Mouse (Mus musculus) heart, embryonic 11.5 days (tissue): ENCODE measurements around the gene Fabp1. TPM values are rescaled to one million over a fixed set of nuclear protein-coding genes. Genes with fewer than 3 reads are reported as not detected.

Experiments used
- ATAC-seq: fragments of 200-750 bp; cut with Nextera tagmentation; replicated peaks from 2 replicates; pipeline ENCODE4 v1.8.0; 2017; ENCODE audit warnings: moderate library complexity; ENCODE audit not compliant: insufficient number of reproducible peaks, low FRiP score, low TSS enrichment
- H3K27ac ChIP-seq: fragments of 300-500 bp; sonication (generic); 2 replicates; pipeline ENCODE4 v1.5.1; 2014; ENCODE audit warnings: mild to moderate bottlenecking, low read depth, low read length
- H3K27me3 ChIP-seq: fragments of 300-500 bp; sonication (generic); 2 replicates; pipeline ENCODE4 v1.6.1; 2014; ENCODE audit warnings: mild to moderate bottlenecking, low read length, mixed read lengths; ENCODE audit not compliant: control insufficient read depth, insufficient read depth
- H3K36me3 ChIP-seq: fragments of 300-500 bp; sonication (generic); 2 replicates; pipeline ENCODE4 v1.6.1; 2014; ENCODE audit warnings: mild to moderate bottlenecking, low read length, moderate library complexity, mixed read lengths; ENCODE audit not compliant: control insufficient read depth, insufficient read depth
- H3K4me1 ChIP-seq: fragments of 300-500 bp; sonication (generic); 2 replicates; pipeline ENCODE4 v1.6.1; 2014; ENCODE audit warnings: low read length; ENCODE audit not compliant: control insufficient read depth, insufficient read depth
- H3K4me2 ChIP-seq: fragments of 300-500 bp; sonication (generic); 2 replicates; pipeline ENCODE4 v1.6.1; 2014; ENCODE audit warnings: mild to moderate bottlenecking, moderate library complexity
- H3K4me3 ChIP-seq: fragments of 300-500 bp; sonication (generic); 2 replicates; pipeline ENCODE4 v1.5.1; 2014; ENCODE audit warnings: low read depth, low read length
- H3K9ac ChIP-seq: fragments of 300-500 bp; sonication (generic); 2 replicates; pipeline ENCODE4 v1.6.1; 2014; ENCODE audit warnings: mild to moderate bottlenecking, low read depth, low read length, moderate library complexity
- H3K9me3 ChIP-seq: fragments of 300-500 bp; sonication (generic); replicated peaks from 2 replicates; pipeline ENCODE4 v1.6.1; 2016; ENCODE audit warnings: low read length; ENCODE audit not compliant: control insufficient read depth
- WGBS: fragments of 180-500 bp; shearing (Covaris S2); extraction: QIAGEN DNeasy Blood & Tissue Kit; methylation state at CpG from one replicate; pipeline ENCODE4 v1.1.7; 2014; ENCODE audit not compliant: insufficient replicate concordance; 5-methylcytosine and 5-hydroxymethylcytosine counted together
- polyA plus RNA-seq: library from polyadenylated mRNA; unstranded; fragments of >200 nt; fragmentation: Nextera tagmentation; extraction: Ambion mirVana; gene quantifications from 2 replicates; pipeline ENCODE4 v1.2.1, GENCODE M21; 2014

Gene Fabp1
- polyA plus RNA-seq, 1 experiment from 2014 or later: 1.4 TPM

DNA sequence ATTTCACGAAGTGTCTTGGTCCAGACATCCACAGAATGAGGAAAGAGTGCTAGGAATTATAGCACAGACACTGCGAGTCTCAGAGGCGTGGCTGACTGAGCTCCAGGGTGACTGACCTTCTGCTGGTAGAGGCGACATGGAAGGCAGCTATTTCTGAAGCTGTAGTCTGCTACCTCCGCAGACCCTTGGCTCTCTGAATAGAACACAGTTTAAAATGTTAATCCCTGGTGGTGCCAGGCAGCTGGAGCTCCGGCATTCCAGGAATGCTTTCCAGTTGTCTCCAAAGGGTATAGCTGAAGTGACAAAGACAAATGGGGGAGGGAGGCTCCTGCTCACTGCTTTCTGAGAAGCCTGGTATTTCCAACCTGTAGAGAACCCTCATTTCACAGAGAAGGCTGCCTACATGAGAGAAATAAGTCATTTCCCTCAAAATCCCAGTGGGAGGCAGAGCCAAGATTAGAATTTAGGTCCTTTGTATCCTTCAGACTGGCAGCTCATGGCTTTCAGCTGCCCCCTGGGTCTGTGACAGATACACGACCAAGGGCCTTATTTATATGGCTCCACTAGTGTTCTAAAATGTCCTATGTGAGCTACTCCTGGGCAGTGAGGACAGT lies 27.6 kb downstream of the Fabp1 start:
- Histone ChIP-seq H3K9me3 (no peaks in the 10 kb centered on the region), H3K4me3 (no peak overlapping the region), H3K36me3 (no peaks in the 10 kb centered on the region; the same call in 1 of the 2 replicates), H3K4me2 (peak overlapping the region; percentile 32), H3K27me3 (no peaks in the 10 kb centered on the region), H3K4me1 (peaks cover 29% of the 10 kb centered on the region), H3K27ac (peak overlapping the region; percentile 91), H3K9ac (0 out of 2 replicates have a peak overlapping the region, but pooled peaks have one; percentile 34)
- ATAC-seq: peak; percentile 75
- 9% methylated on average over 7 of the region's 7 CpGs for whole genome bisulfite sequencing

DNA sequence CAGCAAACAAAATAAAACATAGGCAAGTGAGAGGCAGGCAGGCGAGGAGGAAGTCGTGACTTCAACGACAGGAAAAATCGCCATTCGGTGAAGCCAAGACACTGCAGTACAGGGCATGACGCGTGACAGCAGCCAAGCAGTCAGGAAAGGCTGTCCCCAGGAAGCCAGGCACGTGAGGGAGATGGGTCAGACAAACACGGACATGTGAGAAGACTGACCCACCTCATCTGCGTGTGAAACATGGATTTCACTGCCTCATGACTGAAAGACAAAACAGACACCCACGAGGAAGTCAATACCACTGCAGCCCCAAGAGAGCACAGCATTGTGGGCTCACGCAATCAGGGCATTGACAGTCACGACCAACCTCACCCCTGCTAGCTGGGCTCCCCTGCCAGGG lies 35.5 kb downstream of the Fabp1 start:
- Histone ChIP-seq H3K4me2 (no peak overlapping the region), H3K36me3 (peaks cover 5% of the 10 kb centered on the region; the same call in 1 of the 2 replicates), H3K27ac (no peak overlapping the region)

DNA sequence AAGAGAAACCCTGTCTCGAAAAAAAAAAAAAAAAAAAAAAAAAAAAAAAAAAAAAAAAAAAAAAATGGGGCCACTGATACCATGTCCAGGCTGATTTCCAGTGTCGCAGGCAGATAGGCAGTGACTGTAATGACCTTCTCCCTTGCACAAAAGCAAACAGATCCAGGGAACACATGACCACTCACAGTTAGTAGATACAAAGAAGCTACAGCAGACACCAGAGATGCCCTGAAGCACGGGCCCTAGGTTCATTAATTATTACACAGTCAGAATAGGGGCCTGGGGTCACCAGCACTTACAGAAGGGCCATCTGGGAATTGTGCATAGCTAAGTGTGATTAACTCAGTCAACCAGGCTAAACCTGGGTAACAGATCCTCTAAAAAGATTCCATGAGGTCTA lies 36.3 kb downstream of the Fabp1 start:
- H3K27me3 ChIP-seq: no peaks in the 10 kb centered on the region
- no peak overlapping the region for H3K9ac ChIP-seq
- WGBS: 52% methylated on average over 3 of the region's 3 CpGs
- no peak overlapping the region for H3K4me2 ChIP-seq
- H3K9me3 ChIP-seq: no peaks in the 10 kb centered on the region
- H3K4me3 ChIP-seq: no peak overlapping the region
- ATAC-seq: no peak
- no peak overlapping the region for H3K27ac ChIP-seq
- no peaks in the 10 kb centered on the region for H3K4me1 ChIP-seq
- H3K36me3 ChIP-seq: peaks cover 5% of the 10 kb centered on the region; the same call in 1 of the 2 replicates

More for the DNA sequence above, 35.5 kb downstream of the Fabp1 start:
- no peak for ATAC-seq
- no peaks in the 10 kb centered on the region for H3K4me1 ChIP-seq
- H3K9ac ChIP-seq: no peak overlapping the region
- WGBS: 65% methylated on average over 13 of the region's 13 CpGs
- no peaks in the 10 kb centered on the region for H3K9me3 ChIP-seq
- H3K27me3 ChIP-seq: no peaks in the 10 kb centered on the region
- H3K4me3 ChIP-seq: no peak overlapping the region

DNA sequence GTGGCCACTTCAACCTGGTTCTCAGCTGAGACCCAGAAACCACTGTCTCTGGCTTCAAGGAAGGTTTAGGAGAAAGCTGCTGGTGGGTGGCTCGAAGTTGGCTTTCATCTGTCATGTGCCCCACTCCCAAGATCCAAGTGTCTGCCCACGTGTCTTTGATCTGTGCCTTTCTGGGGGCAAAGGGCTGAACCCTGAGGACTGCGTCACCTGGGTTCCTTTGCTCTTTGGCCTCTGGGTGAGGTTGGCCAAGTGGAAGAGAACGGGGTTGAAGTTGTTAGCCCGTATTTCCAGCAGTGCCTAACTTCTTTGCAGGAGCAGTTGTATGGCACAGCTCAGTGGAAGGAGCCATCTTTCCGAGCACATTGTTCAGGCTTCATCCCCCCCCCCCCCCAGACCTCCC lies 36.9 kb downstream of the Fabp1 start:
- ATAC-seq: no peak
- no peak overlapping the region for H3K4me2 ChIP-seq
- WGBS: 77% methylated on average over 6 of the region's 6 CpGs
- H3K9me3 ChIP-seq: no peaks in the 10 kb centered on the region
- peaks cover 5% of the 10 kb centered on the region; the same call in 1 of the 2 replicates for H3K36me3 ChIP-seq
- no peak overlapping the region for H3K4me3 ChIP-seq
- peaks cover 5% of the 10 kb centered on the region; the same call in 1 of the 2 replicates for H3K4me1 ChIP-seq
- no peaks in the 10 kb centered on the region for H3K27me3 ChIP-seq
- H3K27ac ChIP-seq: no peak overlapping the region
- H3K9ac ChIP-seq: no peak overlapping the region

DNA sequence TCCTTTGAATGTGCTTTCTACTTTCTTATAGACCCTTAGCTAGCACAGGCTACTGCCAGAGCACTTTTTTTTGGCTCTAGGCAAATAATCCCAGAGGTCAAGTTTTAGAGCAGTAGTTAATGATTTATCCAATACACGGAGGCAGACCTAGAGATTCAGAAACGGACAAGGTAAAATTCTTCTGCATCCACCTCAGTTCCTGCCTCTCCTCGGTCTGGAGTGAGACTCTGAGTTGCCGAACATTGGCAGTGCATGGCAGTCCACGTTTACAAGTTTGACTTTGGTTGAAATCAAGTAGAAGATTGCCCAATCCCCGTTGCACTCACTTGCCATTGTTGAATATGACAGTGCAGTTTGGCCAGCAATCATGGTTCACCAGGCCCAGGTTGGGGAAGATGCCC lies 37.4 kb downstream of the Fabp1 start:
- H3K9me3 ChIP-seq: no peaks in the 10 kb centered on the region
- no peak overlapping the region for H3K4me2 ChIP-seq
- peaks cover 5% of the 10 kb centered on the region; the same call in 1 of the 2 replicates for H3K36me3 ChIP-seq
- H3K27ac ChIP-seq: no peak overlapping the region
- H3K27me3 ChIP-seq: no peaks in the 10 kb centered on the region
- no peak overlapping the region for H3K9ac ChIP-seq
- WGBS: 87% methylated on average over 6 of the region's 6 CpGs
- ATAC-seq: no peak
- peaks cover 8% of the 10 kb centered on the region for H3K4me1 ChIP-seq
- H3K4me3 ChIP-seq: no peak overlapping the region

DNA sequence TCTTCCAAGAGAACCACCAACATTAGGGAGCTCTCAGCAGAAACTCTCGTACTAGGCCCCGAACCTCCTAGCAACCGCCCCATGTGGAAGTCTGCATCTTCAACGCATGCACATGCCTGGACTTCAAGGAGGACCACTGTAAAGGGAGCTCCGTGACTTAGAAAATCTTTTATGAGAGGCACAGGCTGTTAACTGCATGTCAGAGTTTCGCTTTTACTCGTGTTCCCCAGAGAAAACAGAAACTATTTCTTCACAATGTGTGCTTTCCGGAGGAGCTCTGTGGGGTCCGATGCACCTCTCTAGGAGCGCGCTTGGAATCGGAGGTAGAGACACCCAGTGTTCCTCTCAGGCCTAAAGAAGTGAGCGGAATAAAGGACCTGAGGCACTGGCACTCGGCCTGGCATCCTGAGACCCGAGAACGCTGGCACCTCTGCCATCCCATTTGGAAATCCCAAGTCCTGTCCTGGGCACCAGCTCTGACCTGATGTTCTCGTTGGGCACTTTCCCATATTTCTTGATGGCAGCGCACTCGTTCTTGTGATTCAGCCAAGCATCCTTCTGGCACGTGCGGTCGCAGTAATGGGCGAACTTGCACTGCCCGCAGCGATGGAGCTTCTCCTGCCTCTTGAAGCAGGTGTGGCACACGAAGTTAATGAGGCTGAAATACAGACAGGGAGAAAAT lies 39.6 kb downstream of the Fabp1 start:
- no peak overlapping the region for H3K27ac ChIP-seq
- no peak overlapping the region for H3K4me2 ChIP-seq
- H3K9me3 ChIP-seq: no peaks in the 10 kb centered on the region
- H3K36me3 ChIP-seq: peaks cover 5% of the 10 kb centered on the region; the same call in 1 of the 2 replicates
- no peak overlapping the region for H3K4me3 ChIP-seq
- WGBS: 88% methylated on average over 26 of the region's 26 CpGs
- no peaks in the 10 kb centered on the region for H3K27me3 ChIP-seq
- peaks cover 13% of the 10 kb centered on the region for H3K4me1 ChIP-seq
- no peak overlapping the region for H3K9ac ChIP-seq
- no peak for ATAC-seq

DNA sequence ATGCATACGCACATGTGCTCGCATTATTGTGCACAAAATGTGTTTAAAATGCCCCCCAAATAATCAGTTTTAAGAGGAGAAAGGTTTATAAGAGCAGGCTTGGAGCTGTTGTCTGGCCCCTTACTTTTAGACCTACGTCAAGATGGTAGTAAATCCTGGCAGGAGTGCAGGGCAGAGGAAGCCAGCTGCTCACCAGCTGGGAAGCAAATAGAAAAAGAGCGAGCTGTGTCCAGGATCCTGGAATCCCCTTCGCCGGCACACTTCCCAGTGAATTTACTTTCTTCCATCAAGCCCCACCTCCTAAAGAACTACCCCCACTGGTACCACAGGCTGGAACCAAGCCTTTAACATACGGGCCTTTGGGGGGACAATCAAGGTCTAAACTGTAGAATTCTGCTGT lies 41.2 kb downstream of the Fabp1 start:
- Histone ChIP-seq H3K4me1 (peaks cover 13% of the 10 kb centered on the region), H3K27ac (peak overlapping the region; percentile 35; the same call in 1 of the 2 replicates), H3K9me3 (no peaks in the 10 kb centered on the region), H3K36me3 (peaks cover 3% of the 10 kb centered on the region; the same call in 1 of the 2 replicates), H3K4me2 (no peak overlapping the region), H3K9ac (no peak overlapping the region), H3K27me3 (no peaks in the 10 kb centered on the region), H3K4me3 (no peak overlapping the region)
- ATAC-seq: no peak
- 77% methylated on average over 7 of the region's 7 CpGs for WGBS

DNA sequence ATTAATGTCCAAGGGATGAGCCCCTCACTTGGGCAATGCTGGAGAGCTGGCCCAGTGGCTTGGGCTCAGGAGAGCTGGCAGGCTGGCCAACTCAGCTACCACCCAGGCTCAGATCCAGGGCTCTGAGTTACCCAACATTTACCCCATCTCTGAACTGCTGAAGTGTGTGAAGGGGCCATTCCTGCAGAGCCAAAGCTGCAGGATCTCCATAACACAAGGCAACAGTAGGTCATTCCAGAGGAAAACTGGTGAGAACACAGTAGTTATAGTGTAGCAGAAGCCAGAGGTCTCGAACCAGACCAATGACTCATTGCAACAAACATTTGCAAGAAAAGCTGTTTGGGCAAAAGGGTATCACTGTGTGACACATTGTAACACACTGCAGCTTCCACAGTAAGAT lies 43.2 kb downstream of the Fabp1 start:
- Histone ChIP-seq H3K36me3 (no peaks in the 10 kb centered on the region; the same call in 1 of the 2 replicates), H3K9ac (no peak overlapping the region), H3K4me3 (no peak overlapping the region), H3K4me1 (peaks cover 13% of the 10 kb centered on the region), H3K9me3 (no peaks in the 10 kb centered on the region), H3K4me2 (no peak overlapping the region), H3K27me3 (no peaks in the 10 kb centered on the region), H3K27ac (no peak overlapping the region)
- ATAC-seq: no peak
- 63% methylated on average over 1 of the region's 1 CpGs for WGBS
